Mouse (Mus musculus) megakaryocyte, embryonic 14.5 days (primary cell): ENCODE measurements around the gene Ssbp3.

Source experiments
- FLI1 ChIP-seq: IDR thresholded peaks from 2 replicates; pipeline ENCODE4 v1.6.1; 2012; ENCODE audit warnings: low read length, inconsistent platforms, mixed read lengths
- GATA1 ChIP-seq: IDR thresholded peaks from 3 replicates; pipeline ENCODE4 v1.6.1; 2012; ENCODE audit warnings: mixed read lengths, low read length, inconsistent platforms, borderline replicate concordance

DNA sequence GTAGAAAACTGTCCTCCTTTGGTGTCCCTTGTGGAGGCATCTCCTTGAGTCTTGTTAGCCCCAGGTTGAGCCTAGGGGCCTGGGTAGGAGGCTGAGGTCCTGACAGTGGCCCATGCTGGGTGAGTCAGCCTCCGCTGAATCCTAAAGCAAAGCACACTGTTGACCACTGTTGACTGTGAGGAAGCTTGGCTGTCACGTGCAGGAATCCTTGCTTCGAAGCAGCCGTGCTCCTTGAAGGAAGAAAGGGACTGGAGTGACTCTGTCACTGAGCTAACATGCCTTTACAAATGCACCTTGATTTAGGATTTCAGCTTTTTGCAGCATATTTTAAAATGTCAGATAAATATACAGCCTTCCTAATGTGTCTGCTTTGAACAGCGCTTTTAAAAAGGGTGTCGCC is 64.8 kb downstream of the Ssbp3 start:
- TF ChIP-seq GATA1 (no peak), FLI1 (no peak)
